Mouse (Mus musculus) neural tube, embryonic 13.5 days (tissue): ENCODE results near the gene 1700016K19Rik. TPM values are rescaled to one million over a fixed set of nuclear protein-coding genes. Genes with fewer than 3 reads are reported as not detected.

Experiments
- ATAC-seq: fragments of 200-750 bp; cut with Nextera tagmentation; 2 replicates; pipeline ENCODE4 v1.8.0; 2017; ENCODE audit warnings: low read depth, mild to moderate bottlenecking, moderate TSS enrichment, moderate library complexity
- H3K27ac ChIP-seq: fragments of 300-500 bp; sonication (generic); replicated peaks from 2 replicates; pipeline ENCODE4 v1.5.1; 2015; ENCODE audit warnings: moderate library complexity, mild to moderate bottlenecking, inconsistent platforms
- H3K27me3 ChIP-seq: fragments of 300-500 bp; sonication (generic); 2 replicates; pipeline ENCODE4 v1.6.1; 2015; ENCODE audit warnings: mild to moderate bottlenecking, inconsistent platforms
- H3K36me3 ChIP-seq: fragments of 300-500 bp; sonication (generic); 2 replicates; pipeline ENCODE4 v1.6.1; 2015; ENCODE audit warnings: mild to moderate bottlenecking, inconsistent platforms
- H3K4me1 ChIP-seq: fragments of 300-500 bp; sonication (generic); replicated peaks from 2 replicates; pipeline ENCODE4 v1.6.1; 2015; ENCODE audit warnings: inconsistent platforms
- H3K4me2 ChIP-seq: fragments of 300-500 bp; sonication (generic); 2 replicates; pipeline ENCODE4 v1.6.1; 2015; ENCODE audit warnings: inconsistent platforms, mild to moderate bottlenecking, moderate library complexity
- H3K4me3 ChIP-seq: fragments of 300-500 bp; sonication (generic); 2 replicates; pipeline ENCODE4 v1.5.1; 2015; ENCODE audit warnings: mild to moderate bottlenecking, inconsistent platforms
- H3K9ac ChIP-seq: fragments of 300-500 bp; sonication (generic); 2 replicates; pipeline ENCODE4 v1.6.1; 2015; ENCODE audit warnings: moderate library complexity, mild to moderate bottlenecking, inconsistent platforms
- H3K9me3 ChIP-seq: fragments of 300-500 bp; sonication (generic); 2 replicates; pipeline ENCODE4 v1.6.1; 2016; ENCODE audit warnings: inconsistent platforms
- WGBS: fragments of 180-500 bp; shearing (Covaris S2); methylation state at CpG from one replicate; pipeline ENCODE4 v1.1.7; 2015; 5-methylcytosine and 5-hydroxymethylcytosine counted together
- polyA plus RNA-seq: library from polyadenylated mRNA; unstranded; fragments of >200 nt; fragmentation: Nextera tagmentation; extraction: Ambion mirVana; gene quantifications from 2 replicates; pipeline ENCODE4 v1.2.1, GENCODE M21; 2015

Gene 1700016K19Rik
- polyA plus RNA-seq, 1 experiment from 2014 or later, result 0.43 TPM

GRCm38 (mm10) chr11:75968761-75969160, 31.0 kb upstream of the 1700016K19Rik start:
- Histone ChIP-seq H3K4me2 (no peak overlapping the region), H3K4me3 (no peak overlapping the region), H3K9me3 (no peaks in the 10 kb centered on the region), H3K27me3 (peaks cover 39% of the 10 kb centered on the region), H3K27ac (no peak overlapping the region), H3K9ac (no peak overlapping the region), H3K4me1 (peaks cover 34% of the 10 kb centered on the region), H3K36me3 (no peaks in the 10 kb centered on the region)
- ATAC-seq, result no peak
- 87% methylated on average over 6 of the region's 6 CpGs for WGBS

- no peak overlapping the region for H3K4me2 ChIP-seq
- WGBS, result 17% methylated on average over 3 of the region's 3 CpGs
- H3K9me3 ChIP-seq, result no peaks in the 10 kb centered on the region
- peaks cover 25% of the 10 kb centered on the region for H3K27me3 ChIP-seq
- H3K27ac ChIP-seq, result no peak overlapping the region
- H3K4me3 ChIP-seq, result no peak overlapping the region
- H3K9ac ChIP-seq, result no peak overlapping the region
- no peak for ATAC-seq
- peaks cover 18% of the 10 kb centered on the region for H3K4me1 ChIP-seq
- no peaks in the 10 kb centered on the region for H3K36me3 ChIP-seq
Measured at GRCm38 (mm10) chr11:75970629-75971028, 29.1 kb upstream of the 1700016K19Rik start.

GRCm38 (mm10) chr11:75972188-75972587, 27.5 kb upstream of the 1700016K19Rik start:
- ATAC-seq, result no peak
- WGBS, result 87% methylated on average over 3 of the region's 3 CpGs
- peaks cover 17% of the 10 kb centered on the region for H3K27me3 ChIP-seq
- H3K27ac ChIP-seq, result no peak overlapping the region
- H3K9me3 ChIP-seq, result no peaks in the 10 kb centered on the region
- H3K4me1 ChIP-seq, result peaks cover 3% of the 10 kb centered on the region; the same call in 1 of the 2 replicates
- H3K4me2 ChIP-seq, result no peak overlapping the region
- no peak overlapping the region for H3K9ac ChIP-seq
- no peak overlapping the region for H3K4me3 ChIP-seq
- no peaks in the 10 kb centered on the region for H3K36me3 ChIP-seq

DNA sequence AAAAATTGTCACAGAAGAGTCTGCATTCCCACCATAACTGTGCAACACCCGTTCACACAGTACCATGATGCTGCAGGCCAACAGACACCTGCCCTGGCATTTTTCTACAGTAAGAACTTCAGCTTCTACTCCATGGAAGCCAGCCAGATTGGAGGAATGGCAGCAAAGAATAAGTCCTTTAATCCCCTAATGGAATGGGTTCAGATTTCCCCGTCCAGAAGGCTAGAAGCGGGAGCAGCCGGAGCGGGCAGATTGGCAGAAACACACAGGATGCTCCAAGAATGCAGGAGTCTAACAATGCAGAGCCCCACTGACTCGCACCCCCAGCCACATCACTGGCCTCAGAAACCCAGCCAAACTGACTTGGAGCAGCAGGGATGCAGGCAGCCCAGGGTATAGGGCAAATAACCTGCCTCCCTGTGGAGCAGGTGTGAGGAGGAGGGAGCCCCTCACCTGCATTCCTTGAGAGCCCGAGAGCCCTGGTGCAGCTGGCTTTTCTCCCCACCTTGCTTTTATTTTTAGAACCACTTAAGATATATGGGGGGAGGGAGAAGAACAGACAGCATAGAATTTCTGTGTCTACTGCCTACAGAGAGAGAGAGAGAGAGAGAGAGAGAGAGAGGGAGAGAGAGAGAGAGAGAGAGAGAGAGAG, 26.7 kb upstream of the 1700016K19Rik start:
- H3K9ac ChIP-seq, result no peak overlapping the region
- H3K4me2 ChIP-seq, result no peak overlapping the region
- no peaks in the 10 kb centered on the region for H3K36me3 ChIP-seq
- H3K4me1 ChIP-seq, result no peaks in the 10 kb centered on the region
- peaks cover 10% of the 10 kb centered on the region for H3K27me3 ChIP-seq
- H3K4me3 ChIP-seq, result no peak overlapping the region
- no peaks in the 10 kb centered on the region for H3K9me3 ChIP-seq
- WGBS, result 29% methylated on average over 7 of the region's 7 CpGs
- no peak for ATAC-seq
- no peak overlapping the region for H3K27ac ChIP-seq

DNA sequence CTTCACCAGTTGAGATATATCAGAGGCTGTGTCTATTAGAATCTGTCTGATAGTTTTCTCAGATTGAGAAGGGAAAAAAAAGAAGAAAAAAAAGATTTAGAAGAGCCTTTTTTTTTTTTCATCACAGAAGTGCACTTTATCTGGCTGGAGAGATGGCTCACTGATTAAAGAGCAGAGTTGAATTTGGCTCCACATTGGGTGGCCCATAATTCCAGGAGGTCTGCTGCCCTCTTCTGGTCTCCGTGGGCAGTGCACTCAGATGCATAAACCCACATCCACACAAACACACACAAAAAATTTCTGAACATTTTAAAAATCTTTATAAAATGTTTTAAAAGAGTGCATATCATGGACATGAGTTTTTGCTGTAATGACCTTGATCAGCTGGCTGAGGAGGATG, 25.7 kb upstream of the 1700016K19Rik start:
- no peaks in the 10 kb centered on the region for H3K36me3 ChIP-seq
- ATAC-seq, result no peak

GRCm38 (mm10) chr11:75976748-75977147, 23.0 kb upstream of the 1700016K19Rik start:
- Histone ChIP-seq H3K9ac (no peak overlapping the region), H3K9me3 (no peaks in the 10 kb centered on the region), H3K4me2 (no peak overlapping the region), H3K36me3 (no peaks in the 10 kb centered on the region), H3K4me3 (no peak overlapping the region), H3K27me3 (no peaks in the 10 kb centered on the region), H3K4me1 (no peaks in the 10 kb centered on the region), H3K27ac (no peak overlapping the region)
- WGBS, result 54% methylated on average over 8 of the region's 8 CpGs
- ATAC-seq, result no peak

More for the DNA sequence above, 25.7 kb upstream of the 1700016K19Rik start:
- no peak overlapping the region for H3K9ac ChIP-seq
- H3K4me3 ChIP-seq, result no peak overlapping the region
- no peaks in the 10 kb centered on the region for H3K9me3 ChIP-seq
- H3K27ac ChIP-seq, result no peak overlapping the region
- WGBS, result 84% methylated on average over 1 of the region's 1 CpGs
- peaks cover 3% of the 10 kb centered on the region; the same call in 1 of the 2 replicates for H3K27me3 ChIP-seq
- no peak overlapping the region for H3K4me2 ChIP-seq
- H3K4me1 ChIP-seq, result no peaks in the 10 kb centered on the region

DNA sequence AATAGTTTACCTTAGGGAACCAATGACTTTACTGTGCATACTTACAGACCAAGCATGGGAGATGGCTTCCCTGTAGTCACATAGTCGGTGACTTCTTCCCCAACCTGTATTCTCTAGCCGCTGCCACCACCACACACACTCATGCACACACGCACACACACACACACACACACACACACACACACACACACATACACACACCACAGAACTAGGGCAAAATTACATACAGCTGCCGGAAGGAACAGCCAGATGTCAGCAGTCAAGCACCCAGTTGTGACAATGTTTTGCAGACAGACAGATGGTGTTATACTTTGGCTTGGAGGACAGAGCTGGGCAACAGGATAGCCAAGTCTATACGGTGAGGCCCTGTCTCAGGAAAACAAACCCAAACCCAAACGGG, 21.7 kb upstream of the 1700016K19Rik start:
- no peaks in the 10 kb centered on the region for H3K9me3 ChIP-seq

DNA sequence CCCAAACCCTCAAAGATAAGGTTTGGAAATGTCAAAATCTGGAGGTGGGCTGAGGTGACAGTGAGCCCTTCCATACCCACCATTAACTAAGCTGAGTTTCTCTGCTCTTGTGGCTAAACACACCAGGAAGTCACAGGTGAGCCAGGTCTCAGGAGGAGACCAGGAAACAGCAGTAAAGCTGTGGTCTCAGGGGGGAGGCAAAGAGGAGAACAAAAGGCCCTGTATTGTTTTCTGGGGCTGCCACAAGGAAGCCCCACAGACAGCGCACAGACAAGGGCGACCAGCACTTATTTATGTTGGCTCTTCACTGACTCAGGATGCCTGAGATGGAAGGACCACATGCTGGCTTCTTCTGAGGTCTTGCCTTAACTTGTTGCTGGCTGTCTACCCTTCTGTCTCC, 19.3 kb upstream of the 1700016K19Rik start:
- Histone ChIP-seq H3K4me3 (no peak overlapping the region), H3K36me3 (no peaks in the 10 kb centered on the region), H3K9me3 (no peaks in the 10 kb centered on the region), H3K27ac (no peak overlapping the region), H3K4me1 (no peaks in the 10 kb centered on the region), H3K4me2 (no peak overlapping the region), H3K27me3 (no peaks in the 10 kb centered on the region), H3K9ac (no peak overlapping the region)
- 29% methylated on average over 2 of the region's 2 CpGs for WGBS
- ATAC-seq, result no peak

More for the DNA sequence above, 21.7 kb upstream of the 1700016K19Rik start:
- H3K9ac ChIP-seq, result no peak overlapping the region
- H3K4me1 ChIP-seq, result no peaks in the 10 kb centered on the region
- H3K27ac ChIP-seq, result no peak overlapping the region
- no peak for ATAC-seq
- WGBS, result 76% methylated on average over 6 of the region's 6 CpGs
- H3K4me2 ChIP-seq, result no peak overlapping the region
- no peaks in the 10 kb centered on the region for H3K27me3 ChIP-seq
- no peaks in the 10 kb centered on the region for H3K36me3 ChIP-seq
- no peak overlapping the region for H3K4me3 ChIP-seq

- Histone ChIP-seq H3K36me3 (no peaks in the 10 kb centered on the region), H3K9ac (no peak overlapping the region), H3K4me1 (no peaks in the 10 kb centered on the region), H3K27ac (no peak overlapping the region), H3K4me3 (no peak overlapping the region), H3K27me3 (no peaks in the 10 kb centered on the region), H3K9me3 (no peaks in the 10 kb centered on the region), H3K4me2 (no peak overlapping the region)
- WGBS, result 73% methylated on average over 4 of the region's 4 CpGs
- no peak for ATAC-seq
Measured at GRCm38 (mm10) chr11:75983194-75983593, 16.5 kb upstream of the 1700016K19Rik start.

GRCm38 (mm10) chr11:75984581-75984980, 15.1 kb upstream of the 1700016K19Rik start:
- 73% methylated on average over 1 of the region's 1 CpGs for WGBS
- Histone ChIP-seq H3K4me2 (no peak overlapping the region), H3K4me3 (no peak overlapping the region), H3K27me3 (no peaks in the 10 kb centered on the region), H3K9me3 (no peaks in the 10 kb centered on the region), H3K9ac (no peak overlapping the region), H3K4me1 (no peaks in the 10 kb centered on the region), H3K27ac (no peak overlapping the region), H3K36me3 (no peaks in the 10 kb centered on the region)
- ATAC-seq, result no peak

GRCm38 (mm10) chr11:75985948-75986347, 13.8 kb upstream of the 1700016K19Rik start:
- Histone ChIP-seq H3K9ac (no peak overlapping the region), H3K4me1 (no peaks in the 10 kb centered on the region), H3K4me3 (no peak overlapping the region), H3K27me3 (no peaks in the 10 kb centered on the region), H3K4me2 (no peak overlapping the region), H3K9me3 (no peaks in the 10 kb centered on the region), H3K27ac (no peak overlapping the region), H3K36me3 (no peaks in the 10 kb centered on the region)
- 81% methylated on average over 7 of the region's 7 CpGs for WGBS
- no peak for ATAC-seq

- no peak overlapping the region for H3K4me2 ChIP-seq
- no peak overlapping the region for H3K27ac ChIP-seq
- H3K4me3 ChIP-seq, result no peak overlapping the region
- ATAC-seq, result no peak
- H3K9me3 ChIP-seq, result no peaks in the 10 kb centered on the region
- H3K27me3 ChIP-seq, result no peaks in the 10 kb centered on the region
- no peaks in the 10 kb centered on the region for H3K36me3 ChIP-seq
- no peaks in the 10 kb centered on the region for H3K4me1 ChIP-seq
- H3K9ac ChIP-seq, result no peak overlapping the region
- WGBS, result 80% methylated on average over 15 of the region's 15 CpGs
Measured at GRCm38 (mm10) chr11:75990965-75991835, 8.5 kb upstream of the 1700016K19Rik start.
